In genomic region chr1:182763716-182764461, GRCm38 (mm10) we compare ENCODE assay signal across 8 mouse cellular contexts. TPM values are rescaled to one million over a fixed set of nuclear protein-coding genes. Genes with fewer than 3 reads are reported as not detected.
DNase-seq lines count a peak whose midpoint lies in the region; ATAC-seq and TF ChIP-seq lines count a peak whose summit lies in the region.

Gene Susd4, plus strand, starts transcription at chr1:182763860.

- H3ac ChIP-seq in C2C12 (ENCODE audit: control insufficient read depth, insufficient read length, low read depth), result peak within 1 kb of the TSS; percentile 19

- H3K9ac ChIP-seq in embryonic facial prominence, embryonic 14.5 days (ENCODE audit: low read depth, low read length), result peak within 1 kb of the TSS; percentile 64

- ATAC-seq in embryonic facial prominence, embryonic 14.5 days (ENCODE audit: low read depth), result peak; percentile 91

- H3K4me1 ChIP-seq in embryonic facial prominence, embryonic 14.5 days (ENCODE audit: control insufficient read depth, insufficient read depth, low read length), result 0 out of 2 replicates have a peak, but pooled peaks cover 3% of the 10 kb centered on the region
- no peaks in the 10 kb centered on the region for H3K4me1 ChIP-seq in lung, adult 2 months (ENCODE audit: control insufficient read depth, insufficient read depth, low read length)

- H3K79me2 ChIP-seq in C2C12 (ENCODE audit: control insufficient read depth, insufficient read depth), result no peaks in the 10 kb centered on the region

- under 1% methylated on average over 32 of the region's 95 CpGs for WGBS in embryonic facial prominence, embryonic 14.5 days
- WGBS in lung, adult 2 months, result 1% methylated on average over 85 of the region's 95 CpGs

- no peaks in the 10 kb centered on the region for H3K79me3 ChIP-seq in C2C12 (ENCODE audit: low read depth)

- TF ChIP-seq CTCF in C2C12 (IDR thresholded peaks at IDR 0.05; ENCODE audit: control insufficient read depth, insufficient read depth, insufficient read length), result no peak
- no peak for TF ChIP-seq CTCF in lung, adult 2 months (IDR thresholded peaks at IDR 0.05; ENCODE audit: insufficient read depth, low read length)

- peak within 1 kb of the TSS; percentile 28; the same call in 1 of the 2 replicates for H3K27ac ChIP-seq in embryonic facial prominence, embryonic 14.5 days (replicated peaks; ENCODE audit: low read depth, low read length)

- peaks cover 23% of the 10 kb centered on the region for H3K27me3 ChIP-seq in C2C12 (ENCODE audit: control insufficient read depth, insufficient read depth, insufficient read length)
- peaks cover 15% of the 10 kb centered on the region for H3K27me3 ChIP-seq in embryonic facial prominence, embryonic 14.5 days (replicated peaks; ENCODE audit: control insufficient read depth, insufficient read depth, low read length)

- peak; percentile 59 for DNase-seq in adrenal gland, postnatal 25 days
- DNase-seq in embryonic facial prominence, embryonic 14.5 days (ENCODE audit: low spot score), result peak; percentile 83
- peak; percentile 48 for DNase-seq in heart, postnatal 4 days
- peak; percentile 86 to 87 for DNase-seq in layer of hippocampus, adult 8-10 months (ENCODE audit: low spot score in 2 of 2)
- DNase-seq in lung, adult 2 months, result peak; percentile 55
- peak; percentile 24 for DNase-seq in ovary, adult 18-20 months (ENCODE audit: low spot score)
- peak; percentile 89 for DNase-seq in thymus, postnatal 25 days

- H3K4me3 ChIP-seq in C2C12 (ENCODE audit: insufficient read depth, poor library complexity, severe bottlenecking), result no peak within 1 kb of the TSS
- H3K4me3 ChIP-seq in embryonic facial prominence, embryonic 14.5 days (ENCODE audit: low read depth, low read length), result peak within 1 kb of the TSS; percentile 67
- H3K4me3 ChIP-seq in lung, adult 2 months (replicated peaks; ENCODE audit: extremely low read depth, low read depth, low read length), result peak within 1 kb of the TSS; percentile 53

- H3K36me3 ChIP-seq in C2C12 (ENCODE audit: control insufficient read depth, insufficient read depth), result no peaks in the 10 kb centered on the region
- H3K36me3 ChIP-seq in embryonic facial prominence, embryonic 14.5 days (ENCODE audit: control insufficient read depth, insufficient read depth, low read length), result no peaks in the 10 kb centered on the region

- TF ChIP-seq POLR2A in lung, adult 2 months (IDR thresholded peaks at IDR 0.05; ENCODE audit: borderline replicate concordance, extremely low read depth, low read depth, low read length), result no peak

- peak within 1 kb of the TSS; percentile 89 for H3K4me2 ChIP-seq in embryonic facial prominence, embryonic 14.5 days (ENCODE audit: low read depth, low read length)

- no peaks in the 10 kb centered on the region for H3K9me3 ChIP-seq in embryonic facial prominence, embryonic 14.5 days (ENCODE audit: control insufficient read depth, low read length)

TF ChIP-seq in C2C12, 6 proteins besides CTCF, POLR2A, EP300 and RAD21:
- no peak for TF ChIP-seq USF1 (IDR thresholded peaks at IDR 0.05; ENCODE audit: low read depth)
- no peak for TF ChIP-seq CEBPB (IDR thresholded peaks at IDR 0.05; ENCODE audit: low read depth)
- no peak for TF ChIP-seq MYOG (IDR thresholded peaks at IDR 0.05; ENCODE audit: control insufficient read depth, extremely low read depth, insufficient read length)
- TF ChIP-seq FOSL1 (IDR thresholded peaks at IDR 0.05; ENCODE audit: insufficient read depth, low read length, poor library complexity, severe bottlenecking), result no peak
- no peak for TF ChIP-seq MAX (IDR thresholded peaks at IDR 0.05)
- no peak for TF ChIP-seq MYOD1 (IDR thresholded peaks at IDR 0.05; ENCODE audit: control insufficient read depth, insufficient read length, low read depth)

RNA-seq across cellular contexts. Expression of gene Susd4, which starts in this region (rescaled TPM):
- 0.07 TPM for polyA plus RNA-seq in C2C12 (2012; fragmentation: generic; extraction: Trizol)
- 2.5 and 3.6 TPM in 2 replicates for total RNA-seq in adrenal gland, postnatal 25 days (2021)
- 11.7 and 15.0 TPM in 2 replicates for polyA plus RNA-seq in embryonic facial prominence, embryonic 14.5 days (2014; fragmentation: Nextera tagmentation; extraction: Ambion mirVana)
- total RNA-seq in heart, postnatal 4 days (2021), result 1 to 10 TPM; 1.2 to 1.8 TPM
- total RNA-seq in layer of hippocampus, adult 8-10 months (2022), result 100 to 1,000 TPM; 116 to 129 (median 123) TPM
- polyA plus RNA-seq in lung, adult 2 months (2012; rRNA removed), result 12.8 and 13.1 TPM in 2 replicates

Comparison
In these comparisons a context has a peak if more than half of its experiments do, and no peak if none do; other contexts are left out.
1. RNA of gene Susd4 (total RNA-seq): 116 to 129 TPM in layer of hippocampus, adult 8-10 months; 2.5 to 3.6 TPM in adrenal gland, postnatal 25 days and 1.2 to 1.8 TPM in heart, postnatal 4 days; every median in the first group is over 10 times any median in the second.
2. RNA of gene Susd4 (polyA plus RNA-seq): 12.8 to 13.1 TPM in lung, adult 2 months and 11.7 to 15.0 TPM in embryonic facial prominence, embryonic 14.5 days; 0.07 TPM in C2C12 (single experiment); every median in the first group is over 10 times any median in the second.
3. DNase-seq: peak in every context shown above with its lines; median percentile 89 in thymus, postnatal 25 days; 86 in layer of hippocampus, adult 8-10 months; 83 in embryonic facial prominence, embryonic 14.5 days; 59 in adrenal gland, postnatal 25 days; 55 in lung, adult 2 months; 48 in heart, postnatal 4 days; 24 in ovary, adult 18-20 months.